Mouse (Mus musculus) midbrain, embryonic 15.5 days (tissue): Measurements from ENCODE around the gene Atp8a2. TPM values are rescaled to one million over a fixed set of nuclear protein-coding genes. Genes with fewer than 3 reads are reported as not detected.

ENCODE experiments used
- ATAC-seq: fragments of 200-750 bp; cut with Nextera tagmentation; replicated peaks from 2 replicates; pipeline ENCODE4 v1.8.0; 2017; ENCODE audit warnings: moderate TSS enrichment
- H3K27ac ChIP-seq: fragments of 300-500 bp; sonication (generic); 2 replicates; pipeline ENCODE4 v1.5.1; 2015; ENCODE audit warnings: mild to moderate bottlenecking, inconsistent platforms
- H3K27me3 ChIP-seq: fragments of 300-500 bp; sonication (generic); replicated peaks from 2 replicates; pipeline ENCODE4 v1.6.1; 2015; ENCODE audit warnings: inconsistent platforms
- H3K36me3 ChIP-seq: fragments of 300-500 bp; sonication (generic); replicated peaks from 2 replicates; pipeline ENCODE4 v1.6.1; 2015; ENCODE audit warnings: inconsistent platforms
- H3K4me1 ChIP-seq: fragments of 300-500 bp; sonication (generic); 2 replicates; pipeline ENCODE4 v1.6.1; 2015; ENCODE audit warnings: inconsistent platforms
- H3K4me2 ChIP-seq: fragments of 300-500 bp; sonication (generic); 2 replicates; pipeline ENCODE4 v1.6.1; 2015; ENCODE audit warnings: inconsistent platforms, mild to moderate bottlenecking, moderate library complexity
- H3K4me3 ChIP-seq: fragments of 300-500 bp; sonication (generic); 2 replicates; pipeline ENCODE4 v1.5.1; 2015; ENCODE audit warnings: mild to moderate bottlenecking, inconsistent platforms
- H3K9ac ChIP-seq: fragments of 300-500 bp; sonication (generic); 2 replicates; pipeline ENCODE4 v1.6.1; 2015; ENCODE audit warnings: mild to moderate bottlenecking, inconsistent platforms
- H3K9me3 ChIP-seq: fragments of 300-500 bp; sonication (generic); 2 replicates; pipeline ENCODE4 v1.6.1; 2016; ENCODE audit warnings: inconsistent platforms
- WGBS: fragments of 180-500 bp; shearing (Covaris S2); methylation state at CpG from one replicate; pipeline ENCODE4 v1.1.7; 2015; ENCODE audit warnings: mixed read lengths; 5-methylcytosine and 5-hydroxymethylcytosine counted together
- polyA plus RNA-seq: library from polyadenylated mRNA; unstranded; fragments of >200 nt; fragmentation: Nextera tagmentation; extraction: Ambion mirVana; gene quantifications from 2 replicates; pipeline ENCODE4 v1.2.1, GENCODE M21; 2015

Atp8a2 gene
- 46.7 and 49.6 TPM in 2 replicates for polyA plus RNA-seq

GRCm38 (mm10) chr14:60196884-60197283 lies at the start of gene Atp8a2:
Gene Atp8a2 (minus strand): TSS chr14:60197179.
- Histone ChIP-seq H3K27me3 (no peaks in the 10 kb centered on the region), H3K9me3 (no peaks in the 10 kb centered on the region), H3K4me2 (no peak within 1 kb of the TSS), H3K4me1 (no peaks in the 10 kb centered on the region), H3K27ac (no peak within 1 kb of the TSS), H3K36me3 (no peaks in the 10 kb centered on the region), H3K4me3 (no peak within 1 kb of the TSS), H3K9ac (no peak within 1 kb of the TSS)
- WGBS: 83% methylated on average over 7 of the region's 7 CpGs
- no peak for ATAC-seq

DNA sequence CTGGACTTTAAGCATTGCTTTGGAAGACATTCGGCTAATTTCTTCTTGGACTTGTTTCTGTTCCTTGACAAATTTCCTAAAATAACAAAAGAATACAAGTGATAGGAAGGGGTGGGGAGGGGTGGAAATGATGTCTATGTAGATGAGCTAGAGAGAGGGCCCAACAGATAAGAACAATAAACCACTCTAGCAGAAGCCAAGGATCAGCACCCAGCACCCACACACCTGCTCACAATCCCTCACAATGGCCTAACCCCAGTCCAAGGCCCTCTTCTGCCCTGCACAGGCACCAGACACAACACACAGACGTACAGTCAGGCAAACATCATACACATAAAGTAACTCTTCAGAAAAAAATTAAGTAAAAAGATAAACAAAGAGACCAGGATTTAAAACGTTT lies 41.6 kb upstream of the Atp8a2 start:
- no peak for ATAC-seq
- Histone ChIP-seq H3K27ac (no peak overlapping the region), H3K4me1 (no peaks in the 10 kb centered on the region), H3K9me3 (no peaks in the 10 kb centered on the region), H3K4me3 (no peak overlapping the region), H3K9ac (no peak overlapping the region), H3K4me2 (no peak overlapping the region), H3K27me3 (no peaks in the 10 kb centered on the region), H3K36me3 (peaks cover 25% of the 10 kb centered on the region; the same call in 1 of the 2 replicates)
- 87% methylated on average over 3 of the region's 3 CpGs for whole genome bisulfite sequencing

DNA sequence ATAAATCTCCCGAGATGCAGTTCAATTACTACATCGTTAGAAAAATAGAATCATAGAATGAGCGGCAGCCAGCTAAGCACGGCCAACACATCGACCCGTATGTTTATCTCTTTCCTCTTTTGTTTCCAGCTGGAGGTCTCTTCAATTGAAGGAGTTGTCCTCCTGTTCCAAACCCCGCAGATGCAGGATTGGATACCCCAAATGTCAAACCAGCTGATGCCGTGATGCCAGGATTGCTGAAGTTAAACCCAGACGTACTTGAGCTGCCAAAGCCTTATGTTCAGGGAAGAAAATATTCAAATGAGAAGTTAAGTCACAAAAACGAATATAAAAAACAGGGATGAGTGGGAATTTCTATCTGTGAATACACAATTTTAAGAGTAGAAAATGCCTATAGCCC lies 22.9 kb upstream of the Atp8a2 start:
- H3K27me3 ChIP-seq: no peaks in the 10 kb centered on the region
- no peaks in the 10 kb centered on the region for H3K9me3 ChIP-seq
- H3K4me3 ChIP-seq: no peak overlapping the region
- no peak overlapping the region for H3K4me2 ChIP-seq
- ATAC-seq: no peak
- peaks cover 9% of the 10 kb centered on the region; the same call in 1 of the 2 replicates for H3K36me3 ChIP-seq
- no peak overlapping the region for H3K27ac ChIP-seq
- no peaks in the 10 kb centered on the region for H3K4me1 ChIP-seq
- 90% methylated on average over 10 of the region's 10 CpGs for WGBS
- H3K9ac ChIP-seq: no peak overlapping the region

DNA sequence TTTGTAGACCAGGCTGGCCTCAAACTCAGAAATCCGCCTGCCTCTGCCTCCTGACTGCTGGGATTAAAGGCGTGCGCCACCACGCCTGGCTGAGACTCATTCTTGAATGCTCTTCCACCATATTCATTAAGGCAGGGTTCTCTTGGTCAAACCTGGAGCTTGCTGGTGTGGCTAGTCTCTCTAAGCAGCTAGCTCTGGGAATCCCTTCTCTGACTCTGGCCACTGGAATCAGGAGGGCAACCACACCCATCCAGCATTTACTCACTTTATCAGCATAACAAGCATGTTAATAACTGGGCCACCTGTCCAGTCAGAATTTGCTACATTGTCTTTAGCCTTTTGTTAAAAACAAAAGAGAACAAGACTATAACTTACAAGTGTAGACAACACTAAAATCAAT lies 20.6 kb upstream of the Atp8a2 start:
- Histone ChIP-seq H3K4me3 (no peak overlapping the region), H3K27ac (no peak overlapping the region), H3K4me1 (no peaks in the 10 kb centered on the region), H3K4me2 (no peak overlapping the region), H3K36me3 (peaks cover 9% of the 10 kb centered on the region; the same call in 1 of the 2 replicates), H3K9ac (no peak overlapping the region), H3K27me3 (no peaks in the 10 kb centered on the region), H3K9me3 (no peaks in the 10 kb centered on the region)
- WGBS: over 99% methylated on average over 4 of the region's 4 CpGs
- ATAC-seq: no peak

DNA sequence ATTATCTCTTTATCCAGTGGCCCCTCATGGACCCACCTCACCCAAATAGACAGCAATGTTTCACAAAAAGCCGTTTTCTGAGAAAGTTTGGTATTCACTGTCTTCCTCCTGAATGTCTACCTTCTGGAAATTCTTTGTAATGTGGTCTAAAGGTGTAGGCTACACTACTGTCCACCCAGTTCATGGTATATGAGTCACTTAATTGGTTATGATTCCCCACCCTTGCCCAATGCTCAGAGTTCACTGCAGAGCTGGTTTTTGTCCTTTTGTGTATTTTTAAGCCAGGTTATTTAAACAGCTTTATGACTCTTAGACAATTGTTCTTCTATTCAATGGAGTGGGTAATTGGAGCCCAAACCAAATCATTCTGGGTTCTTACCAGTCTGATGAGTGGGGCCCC lies 19.1 kb upstream of the Atp8a2 start:
- 98% methylated on average over 1 of the region's 1 CpGs for WGBS
- peaks cover 9% of the 10 kb centered on the region; the same call in 1 of the 2 replicates for H3K36me3 ChIP-seq
- H3K9ac ChIP-seq: no peak overlapping the region
- ATAC-seq: no peak
- H3K4me3 ChIP-seq: no peak overlapping the region
- H3K27ac ChIP-seq: no peak overlapping the region
- no peaks in the 10 kb centered on the region for H3K27me3 ChIP-seq
- no peaks in the 10 kb centered on the region for H3K9me3 ChIP-seq
- no peak overlapping the region for H3K4me2 ChIP-seq
- no peaks in the 10 kb centered on the region for H3K4me1 ChIP-seq

DNA sequence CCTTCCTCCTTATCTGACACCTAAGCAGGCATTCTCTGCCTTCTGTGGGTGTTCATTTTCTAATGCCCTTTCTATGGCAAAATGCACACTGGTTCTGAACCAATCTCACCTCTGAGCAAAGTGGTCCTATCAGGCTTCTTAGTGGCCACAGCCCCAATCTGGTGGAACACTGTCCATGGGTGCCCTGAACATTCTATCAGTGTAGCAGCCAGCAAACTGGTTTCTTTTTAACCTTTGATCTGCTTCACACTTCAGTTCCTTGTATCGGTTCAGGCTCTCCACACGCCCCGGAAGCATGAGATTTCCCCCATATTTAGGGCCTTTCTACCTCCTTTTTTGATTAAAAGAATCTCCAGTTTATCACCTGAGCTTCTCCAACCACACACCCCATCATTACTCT lies 18.0 kb upstream of the Atp8a2 start:
- no peak overlapping the region for H3K4me3 ChIP-seq
- no peaks in the 10 kb centered on the region for H3K9me3 ChIP-seq
- H3K4me2 ChIP-seq: no peak overlapping the region
- H3K27me3 ChIP-seq: no peaks in the 10 kb centered on the region
- no peak overlapping the region for H3K27ac ChIP-seq
- no peak overlapping the region for H3K9ac ChIP-seq
- H3K36me3 ChIP-seq: peaks cover 9% of the 10 kb centered on the region; the same call in 1 of the 2 replicates
- no peaks in the 10 kb centered on the region for H3K4me1 ChIP-seq
- WGBS: 96% methylated on average over 3 of the region's 3 CpGs
- no peak for ATAC-seq

DNA sequence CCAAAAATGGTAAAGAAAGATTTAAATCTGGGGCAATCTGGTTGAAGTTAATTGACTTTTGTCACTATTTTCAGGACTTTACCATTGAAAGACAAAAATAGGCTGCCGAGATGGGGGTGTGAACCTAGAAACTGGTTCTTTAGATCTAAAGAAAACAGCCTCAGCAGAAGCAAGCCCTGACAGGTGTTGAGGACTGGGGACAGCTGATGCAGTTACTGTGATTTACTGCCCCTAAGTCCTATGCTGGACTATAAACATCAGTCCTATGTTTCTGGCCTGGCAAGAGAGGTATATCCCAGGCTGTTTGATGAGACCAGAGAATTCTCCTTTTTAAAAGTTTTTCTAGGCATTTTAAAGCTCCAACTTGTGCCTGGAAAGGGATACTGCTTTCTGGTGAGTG lies 17.1 kb upstream of the Atp8a2 start:
- WGBS: 86% methylated on average over 1 of the region's 1 CpGs
- H3K4me1 ChIP-seq: no peaks in the 10 kb centered on the region
- no peak overlapping the region for H3K27ac ChIP-seq
- no peak for ATAC-seq
- H3K4me3 ChIP-seq: no peak overlapping the region
- H3K27me3 ChIP-seq: no peaks in the 10 kb centered on the region
- H3K9me3 ChIP-seq: no peaks in the 10 kb centered on the region
- no peak overlapping the region for H3K9ac ChIP-seq
- H3K36me3 ChIP-seq: peaks cover 6% of the 10 kb centered on the region; the same call in 1 of the 2 replicates
- no peak overlapping the region for H3K4me2 ChIP-seq

DNA sequence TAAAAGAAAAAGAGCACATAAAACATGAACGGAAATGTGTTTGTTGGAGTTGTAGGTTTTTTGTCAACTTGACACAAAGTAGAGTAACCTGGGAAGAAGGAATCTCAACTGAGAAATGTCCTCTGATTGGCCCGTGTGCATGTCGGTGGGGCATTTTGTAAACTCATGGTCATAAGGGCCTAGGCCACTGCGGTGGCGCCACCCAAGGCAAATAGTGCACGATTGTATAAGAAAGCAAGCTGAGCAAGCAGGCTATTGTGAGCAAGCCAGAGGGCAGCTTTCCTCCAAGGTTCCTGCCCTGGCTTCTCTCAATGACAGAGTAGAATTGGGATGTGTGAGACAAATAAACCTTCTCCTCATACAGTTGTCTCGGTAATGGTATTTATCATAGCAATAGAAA lies 12.2 kb upstream of the Atp8a2 start:
- no peak for ATAC-seq
- H3K36me3 ChIP-seq: no peaks in the 10 kb centered on the region
- no peak overlapping the region for H3K4me3 ChIP-seq

DNA sequence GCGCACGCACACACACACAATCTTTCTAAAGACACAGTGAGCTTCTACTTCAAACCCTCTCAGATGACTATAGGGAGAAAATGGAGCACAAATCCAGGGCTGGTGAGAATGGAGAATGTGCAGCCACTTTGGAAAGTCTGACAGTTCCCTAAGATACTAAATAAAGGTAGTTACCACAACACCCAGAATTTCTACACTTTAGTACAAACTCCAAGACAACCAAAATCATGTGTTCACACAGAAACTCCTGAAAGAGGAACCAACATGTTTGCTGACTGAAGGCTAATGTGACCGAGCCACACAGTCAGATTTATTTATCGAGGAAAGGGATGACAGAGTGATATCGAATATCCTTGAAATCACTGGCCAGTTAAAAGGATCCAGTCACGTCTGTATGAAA lies 8.0 kb upstream of the Atp8a2 start:
- 94% methylated on average over 6 of the region's 6 CpGs for WGBS
- no peaks in the 10 kb centered on the region for H3K36me3 ChIP-seq
- no peaks in the 10 kb centered on the region for H3K4me1 ChIP-seq
- no peaks in the 10 kb centered on the region for H3K9me3 ChIP-seq
- ATAC-seq: no peak
- H3K27ac ChIP-seq: no peak overlapping the region
- H3K9ac ChIP-seq: no peak overlapping the region
- H3K4me2 ChIP-seq: no peak overlapping the region
- H3K4me3 ChIP-seq: no peak overlapping the region
- H3K27me3 ChIP-seq: no peaks in the 10 kb centered on the region

More for the DNA sequence above, 12.2 kb upstream of the Atp8a2 start:
- Histone ChIP-seq H3K27me3 (no peaks in the 10 kb centered on the region), H3K4me2 (no peak overlapping the region), H3K9ac (no peak overlapping the region), H3K27ac (no peak overlapping the region), H3K9me3 (no peaks in the 10 kb centered on the region), H3K4me1 (no peaks in the 10 kb centered on the region)
- WGBS: 93% methylated on average over 7 of the region's 7 CpGs

DNA sequence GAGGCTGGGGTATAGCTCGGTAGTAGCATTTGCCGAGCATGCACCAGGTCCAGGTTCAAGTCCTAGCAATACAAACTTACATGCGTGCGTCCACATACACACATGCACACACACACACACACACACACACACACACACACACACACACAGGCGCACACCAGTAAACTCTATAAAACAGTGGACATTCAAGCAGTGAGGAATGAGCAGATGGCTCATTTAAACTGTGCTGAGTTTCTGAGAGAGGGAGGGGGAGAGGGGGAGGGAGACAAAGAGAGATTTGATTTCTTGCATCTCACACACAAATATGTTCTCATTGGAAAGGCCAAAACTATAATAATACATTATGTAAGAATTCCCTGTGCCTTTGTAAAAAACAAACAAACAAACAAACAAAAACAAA lies 980 bp downstream of the Atp8a2 start:
- Histone ChIP-seq H3K27ac (no peak overlapping the region), H3K36me3 (no peaks in the 10 kb centered on the region), H3K9ac (no peak overlapping the region), H3K4me2 (no peak overlapping the region), H3K4me3 (no peak overlapping the region), H3K4me1 (no peaks in the 10 kb centered on the region), H3K9me3 (no peaks in the 10 kb centered on the region), H3K27me3 (no peaks in the 10 kb centered on the region)
- no peak for ATAC-seq
- 92% methylated on average over 5 of the region's 5 CpGs for WGBS

DNA sequence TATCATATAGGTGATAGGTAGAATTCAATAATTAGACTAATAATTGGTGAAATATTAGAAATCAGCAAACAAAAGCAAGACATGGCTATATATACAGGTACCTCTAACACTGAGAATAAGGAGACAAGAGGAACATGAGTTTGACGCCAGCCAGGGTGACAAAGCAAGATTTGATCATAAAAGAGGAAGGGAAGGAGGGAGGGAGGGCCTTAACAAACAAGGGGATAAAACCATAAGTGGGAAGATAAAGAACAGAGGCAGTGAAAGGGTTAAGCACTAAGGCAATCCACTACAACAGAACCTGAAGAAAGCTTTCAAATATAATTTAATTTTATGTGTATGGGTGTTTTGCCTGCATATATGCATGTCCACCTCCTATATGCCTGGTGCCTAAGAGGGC lies 2.4 kb downstream of the Atp8a2 start:
- no peak overlapping the region for H3K9ac ChIP-seq
- no peaks in the 10 kb centered on the region for H3K4me1 ChIP-seq
- H3K9me3 ChIP-seq: no peaks in the 10 kb centered on the region
- H3K27ac ChIP-seq: no peak overlapping the region
- no peak overlapping the region for H3K4me3 ChIP-seq
- no peaks in the 10 kb centered on the region for H3K27me3 ChIP-seq
- no peaks in the 10 kb centered on the region for H3K36me3 ChIP-seq
- H3K4me2 ChIP-seq: no peak overlapping the region
- ATAC-seq: no peak
- WGBS: 83% methylated on average over 1 of the region's 1 CpGs

DNA sequence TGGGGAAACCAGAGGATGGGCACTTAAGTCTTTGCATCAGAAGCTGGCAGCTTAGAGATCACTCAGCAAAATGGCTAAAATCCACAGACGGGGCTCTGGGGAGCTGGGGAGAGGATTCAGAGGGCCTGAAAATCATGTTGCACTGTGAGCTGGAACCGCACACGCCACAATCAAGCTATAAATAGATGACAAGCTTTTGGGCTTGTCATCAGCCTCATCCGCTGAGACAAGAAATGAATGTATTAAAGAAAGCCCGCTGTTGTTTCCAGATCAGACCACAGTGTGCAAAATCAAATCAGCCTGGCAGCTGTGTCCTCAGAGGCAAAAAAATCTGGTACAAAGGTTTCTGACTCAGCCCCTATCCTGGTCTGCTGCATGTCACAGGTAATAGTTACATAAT lies 7.2 kb downstream of the Atp8a2 start:
- Histone ChIP-seq H3K27ac (no peak overlapping the region), H3K4me3 (no peak overlapping the region), H3K4me1 (no peaks in the 10 kb centered on the region), H3K36me3 (no peaks in the 10 kb centered on the region), H3K9me3 (no peaks in the 10 kb centered on the region), H3K9ac (no peak overlapping the region), H3K4me2 (no peak overlapping the region), H3K27me3 (no peaks in the 10 kb centered on the region)
- no peak for ATAC-seq
- WGBS: 69% methylated on average over 5 of the region's 5 CpGs

DNA sequence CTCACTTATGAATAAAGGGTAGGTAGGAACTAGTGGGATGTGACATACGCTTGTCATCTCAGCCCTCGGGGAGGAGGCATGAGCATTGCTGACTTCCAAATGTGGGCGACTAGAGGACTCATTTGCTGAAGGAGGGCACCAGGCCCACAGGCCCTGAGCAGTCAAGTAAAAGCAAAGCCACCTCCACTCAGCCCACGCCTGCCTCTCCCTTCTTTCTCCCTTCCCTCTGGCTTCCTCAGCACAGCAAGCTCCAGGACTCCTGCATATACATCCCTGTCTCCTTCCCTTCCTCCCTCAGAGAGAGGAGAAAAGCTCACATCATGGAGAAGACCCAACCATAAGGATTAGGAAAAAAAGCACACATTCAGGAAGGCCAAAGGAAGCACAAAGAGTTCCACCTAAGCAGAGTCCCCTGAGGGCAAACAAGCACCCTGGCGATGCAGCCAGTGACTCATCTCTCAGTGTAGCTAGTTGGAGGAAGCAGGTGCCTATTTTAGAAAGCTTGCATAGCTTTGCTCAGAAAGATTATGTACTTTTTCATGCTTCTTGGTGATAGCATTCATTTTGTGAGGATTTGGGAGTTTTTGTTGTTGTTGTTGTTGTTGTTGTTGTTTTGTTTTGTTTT lies 8.7 kb downstream of the Atp8a2 start:
- ATAC-seq: no peak
- H3K4me2 ChIP-seq: no peak overlapping the region
- H3K27me3 ChIP-seq: no peaks in the 10 kb centered on the region
- H3K4me1 ChIP-seq: no peaks in the 10 kb centered on the region
- no peak overlapping the region for H3K27ac ChIP-seq
- H3K4me3 ChIP-seq: no peak overlapping the region
- H3K36me3 ChIP-seq: no peaks in the 10 kb centered on the region
- H3K9ac ChIP-seq: no peak overlapping the region
- WGBS: 90% methylated on average over 5 of the region's 5 CpGs
- H3K9me3 ChIP-seq: no peaks in the 10 kb centered on the region
